Mouse (Mus musculus) cerebellum, adult (tissue): Measurements from ENCODE around the gene Hspa1l.

Source experiments
- ATAC-seq: cut with Nextera tagmentation; 2 replicates; pipeline ENCODE4 v1.9.2; 2017; ENCODE audit warnings: mild to moderate bottlenecking, moderate library complexity, mixed read lengths; ENCODE audit not compliant: insufficient number of reproducible peaks, low FRiP score, low TSS enrichment

Gene Hspa1l

DNA sequence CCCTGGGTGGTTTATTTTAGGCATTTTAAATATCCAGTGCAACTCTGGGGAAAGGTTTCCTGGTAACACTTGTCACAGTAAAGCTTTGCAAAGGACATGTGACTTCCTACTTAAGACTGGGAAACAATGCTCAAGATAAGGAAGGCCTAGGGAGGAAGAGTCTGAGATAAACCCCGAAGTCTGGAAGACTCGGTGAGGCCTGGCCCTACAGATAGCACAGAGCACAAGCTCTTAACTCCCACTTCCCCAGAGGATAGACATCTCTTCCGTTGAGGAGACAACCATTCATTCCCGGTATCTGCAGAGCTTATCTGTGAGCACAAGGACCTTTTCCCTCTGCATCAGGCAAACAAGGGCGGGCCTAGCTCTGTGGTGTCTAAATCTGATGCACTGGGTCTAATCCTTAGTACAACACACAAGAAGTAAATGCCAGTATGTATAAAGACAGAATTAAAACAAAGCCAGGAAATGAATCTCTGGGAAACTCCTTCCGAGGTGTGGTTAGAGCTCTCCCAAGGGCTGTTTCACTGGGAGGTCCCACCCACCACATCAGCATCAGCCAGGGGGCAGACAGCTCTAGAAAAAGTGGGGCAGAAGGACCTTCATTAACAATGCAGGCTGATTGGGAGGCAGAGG is 49.5 kb downstream of the Hspa1l start:
- ATAC-seq, result no peak

DNA sequence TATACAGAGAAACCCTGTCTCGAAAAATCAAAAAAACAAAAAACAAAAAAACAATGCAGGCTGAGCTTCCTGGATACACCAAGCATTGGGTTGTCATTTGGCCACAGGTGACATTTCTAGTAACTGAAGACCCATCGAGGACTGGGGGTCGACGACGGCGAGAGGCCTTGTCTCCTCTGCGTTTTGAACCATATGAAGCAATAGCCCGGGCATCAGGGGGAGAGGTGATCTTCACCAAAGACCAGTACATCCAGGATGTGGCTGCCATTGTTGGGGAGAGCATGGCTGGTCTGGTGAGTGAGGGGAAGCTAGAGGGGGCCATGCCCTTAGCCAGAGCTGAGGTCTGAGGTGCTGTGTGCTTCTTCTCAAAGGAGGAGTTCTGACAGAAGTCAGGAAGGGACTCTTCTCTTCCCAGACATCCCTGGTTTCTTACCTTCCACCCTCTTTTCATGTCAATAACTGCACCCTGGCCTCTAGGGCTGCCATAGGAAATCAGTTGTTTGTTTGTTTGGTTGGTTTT is 50.1 kb downstream of the Hspa1l start:
- no peak for ATAC-seq

DNA sequence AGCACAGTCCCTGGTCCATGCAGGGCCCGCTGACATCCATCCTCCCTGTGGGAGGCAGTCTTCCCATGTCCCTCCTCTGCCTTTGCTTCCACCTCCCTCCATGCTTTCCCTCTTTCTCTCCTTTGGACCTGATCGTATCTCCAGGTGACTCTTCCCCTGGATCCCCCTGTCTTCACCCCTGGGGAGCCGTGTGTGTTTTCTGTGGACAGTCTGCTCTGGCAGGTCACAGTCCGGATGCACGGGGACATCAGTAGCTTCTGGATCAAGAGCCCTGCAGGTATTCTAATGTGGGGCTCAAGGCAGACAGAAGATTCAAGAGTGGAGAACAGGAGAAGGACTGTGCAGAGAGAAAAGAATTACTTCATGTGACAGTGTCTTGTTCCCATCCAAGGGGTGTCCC is 50.7 kb downstream of the Hspa1l start:
- no peak for ATAC-seq

DNA sequence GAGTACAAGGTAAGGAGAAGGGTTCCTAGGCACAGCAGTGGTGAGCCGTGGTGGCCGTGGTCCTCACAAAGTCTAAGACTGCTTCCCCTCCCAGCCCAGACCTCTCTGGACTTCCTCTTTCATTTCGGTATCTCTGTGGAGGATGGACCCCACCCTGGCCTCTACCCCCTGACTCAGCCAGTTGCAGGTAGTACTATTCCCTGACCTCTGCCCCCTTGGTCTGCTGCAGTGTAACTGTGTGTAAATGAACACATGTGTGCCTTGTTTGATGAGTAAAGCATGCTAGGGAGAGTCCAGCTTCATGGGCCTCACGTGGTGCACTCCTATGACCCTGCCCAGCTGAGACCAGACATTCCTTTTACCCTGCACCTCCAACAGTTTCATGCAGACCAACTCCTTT is 51.3 kb downstream of the Hspa1l start:
- ATAC-seq, result no peak

DNA sequence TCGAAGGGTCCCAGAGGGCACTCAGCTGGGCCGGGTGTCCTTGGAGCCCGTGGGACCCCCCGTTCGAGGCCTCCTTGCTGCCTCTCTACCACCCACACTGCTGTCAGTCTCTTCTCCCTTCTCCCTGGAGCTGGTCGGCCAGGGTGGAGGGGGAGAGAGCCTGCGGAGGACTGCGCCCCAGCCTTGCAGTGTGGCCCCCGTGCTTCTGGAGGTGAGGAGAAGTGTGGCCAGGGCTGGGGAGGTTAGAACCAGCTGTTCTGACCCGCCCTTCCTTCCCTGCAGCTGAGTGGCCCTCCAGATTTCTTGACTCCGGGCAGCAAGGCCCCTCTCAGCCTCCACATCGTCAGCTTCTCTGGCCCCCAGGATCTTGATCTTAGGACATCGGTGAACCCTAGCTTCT is 51.8 kb downstream of the Hspa1l start:
- no peak for ATAC-seq

DNA sequence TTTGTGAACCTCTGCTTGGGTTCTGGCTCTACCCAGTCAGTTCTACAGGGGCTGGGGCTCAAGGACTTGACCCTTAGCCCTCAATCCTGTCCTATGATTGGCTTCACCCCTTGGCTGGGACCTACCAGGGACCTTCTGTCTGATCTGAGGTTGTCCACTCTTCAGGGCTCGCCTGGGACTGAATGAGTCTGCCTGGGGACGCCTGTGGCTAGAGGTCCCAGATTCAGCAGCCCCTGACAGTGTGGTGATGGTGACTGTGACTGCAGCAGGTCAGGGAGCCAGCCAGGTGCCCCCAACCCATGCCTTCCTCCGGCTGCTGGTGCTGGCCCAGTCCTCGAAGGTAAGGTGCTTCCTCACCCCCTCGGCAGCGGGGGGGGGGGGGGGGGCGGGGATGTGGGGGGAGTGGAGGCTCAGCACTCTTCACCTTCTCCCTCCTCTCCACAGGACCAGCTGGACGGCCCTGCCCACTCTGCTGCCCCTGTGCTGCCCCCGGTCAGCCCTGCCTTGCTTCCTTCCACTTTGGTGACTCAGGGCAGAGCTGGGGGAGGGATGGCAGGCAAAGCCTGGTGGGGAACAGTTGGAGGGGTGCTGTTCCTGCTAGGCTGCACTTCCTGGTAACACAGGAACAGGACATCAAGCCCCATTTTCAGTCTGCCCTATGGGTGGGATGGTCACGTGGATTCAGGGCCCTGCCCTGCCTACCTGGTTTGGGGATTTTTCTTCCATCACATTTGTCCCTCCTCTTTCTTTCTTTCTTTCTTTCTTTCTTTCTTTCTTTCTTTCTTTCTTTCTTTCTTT is 52.4 kb downstream of the Hspa1l start:
- ATAC-seq, result no peak

DNA sequence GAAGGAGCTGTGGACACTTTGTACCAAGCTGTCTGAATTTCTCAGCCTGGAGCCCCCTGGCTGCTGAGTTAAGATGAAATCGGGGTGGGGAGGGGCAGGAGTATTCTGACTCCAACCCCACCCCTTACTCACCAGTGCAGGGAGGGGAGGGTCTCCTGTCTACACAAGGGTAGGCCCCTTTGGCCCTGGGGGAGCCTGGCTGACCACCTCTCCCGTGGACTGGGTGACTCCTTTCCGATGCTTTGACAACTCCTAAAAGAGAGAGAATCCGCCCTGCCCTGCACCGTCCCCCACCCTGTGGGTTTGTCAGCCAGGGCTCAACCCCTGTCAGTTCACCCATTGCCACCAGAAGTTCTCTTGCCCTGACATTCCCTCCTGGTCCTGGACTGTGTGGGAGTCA is 53.7 kb downstream of the Hspa1l start:
- no peak for ATAC-seq

DNA sequence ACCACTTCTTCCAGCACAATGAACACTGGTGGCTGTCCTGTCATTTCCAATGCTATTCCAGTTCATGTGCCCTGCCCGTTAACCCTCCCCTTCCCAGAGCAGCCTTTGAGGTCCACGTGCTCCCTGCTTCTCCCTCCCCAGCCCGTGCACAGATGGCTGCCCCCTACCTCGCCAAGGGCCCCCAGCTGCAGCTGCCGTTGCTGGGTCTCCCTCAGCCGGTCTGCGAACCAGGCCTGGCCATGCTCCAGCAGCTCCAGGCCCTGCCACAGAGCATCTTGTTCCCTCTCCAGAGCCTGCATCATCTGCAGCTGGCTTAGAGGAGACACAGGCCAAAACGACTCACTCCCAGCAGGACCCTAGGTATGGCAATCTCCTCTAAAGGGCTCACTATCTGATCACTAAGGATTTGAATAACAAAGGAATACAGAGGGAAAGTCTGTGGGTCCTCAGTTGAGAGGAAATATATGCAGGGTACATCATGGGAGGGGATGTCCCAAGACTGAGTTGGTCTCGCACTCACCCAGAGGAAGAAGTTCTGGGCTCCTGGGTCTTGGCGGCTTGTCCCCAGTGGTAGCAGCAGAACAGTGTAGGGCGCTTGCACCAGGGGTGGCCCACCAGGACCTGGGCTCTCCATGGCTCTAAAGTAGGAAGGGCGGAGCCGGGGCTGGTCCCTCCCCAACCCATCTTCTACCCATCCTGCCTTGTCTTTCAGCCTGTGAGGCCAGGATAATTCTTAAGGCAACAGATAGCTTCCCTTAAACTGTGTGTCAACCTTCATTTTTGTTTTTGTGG is 55.0 kb downstream of the Hspa1l start, which contains the start of gene Sapcd1:
Sapcd1 (minus strand) TSS at position 740 of the 792 bp plus-strand sequence.
- ATAC-seq, result no peak

DNA sequence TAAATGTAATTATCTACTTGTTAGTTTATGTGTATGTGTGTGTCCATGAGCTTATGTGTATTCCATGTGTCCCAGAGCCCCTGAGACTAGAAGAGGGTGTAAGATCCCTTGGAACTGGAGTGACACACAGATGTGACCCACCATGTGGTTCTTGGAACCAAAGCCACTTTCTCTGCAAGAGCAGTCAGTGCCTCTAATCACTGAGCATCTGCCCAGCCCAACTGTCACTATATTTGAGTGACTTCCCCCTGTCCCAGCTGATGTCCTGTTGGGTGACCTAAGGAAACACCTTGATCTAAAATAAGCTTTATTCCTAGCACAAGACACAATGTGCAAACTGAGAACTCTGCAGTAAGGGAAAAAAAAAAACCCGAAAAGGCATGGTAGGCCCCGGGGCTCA is 55.8 kb downstream of the Hspa1l start:
- no peak for ATAC-seq
